Mouse (Mus musculus) skeletal muscle tissue, postnatal 0 days (tissue): ENCODE data around the gene Rccd1. TPM values are rescaled to one million over a fixed set of nuclear protein-coding genes. Genes with fewer than 3 reads are reported as not detected.

Source experiments
- polyA plus RNA-seq: library from polyadenylated mRNA; unstranded; fragments of >200 nt; fragmentation: Nextera tagmentation; extraction: Ambion mirVana; gene quantifications from 2 replicates; pipeline ENCODE4 v1.2.1, GENCODE M21; 2015

Gene Rccd1
- polyA plus RNA-seq: 3.5 and 4.3 TPM in 2 replicates

GRCm38 (mm10) chr7:80324043-80324815, at the start of gene Rccd1:
Gene Rccd1, minus strand, starts transcription at chr7:80324454.

GRCm38 (mm10) chr7:80371041-80371751, 46.9 kb upstream of the Rccd1 start, which contains the start of gene Man2a2:
Gene Man2a2, minus strand, starts transcription at chr7:80371375.

GRCm38 (mm10) chr7:80342858-80343257, 18.6 kb upstream of the Rccd1 start, which contains the start of gene Hddc3:
Gene Hddc3, plus strand, starts transcription at chr7:80343104.

GRCm38 (mm10) chr7:80340793-80341192, 16.5 kb upstream of the Rccd1 start, which contains the start of gene Unc45a:
Gene Unc45a, minus strand, starts transcription at chr7:80341005.

GRCm38 (mm10) chr7:80294062-80294763, 30.0 kb downstream of the Rccd1 start, which contains the start of gene Prc1:
Gene Prc1, plus strand, starts transcription at chr7:80294450.

GRCm38 (mm10) chr7:80268897-80269750, 55.1 kb downstream of the Rccd1 start, which contains the start of gene Vps33b:
Gene Vps33b, plus strand, starts transcription at chr7:80269649.

GRCm38 (mm10) chr7:80260625-80261371, 63.5 kb downstream of the Rccd1 start, which contains the start of gene Ngrn:
Gene Ngrn, plus strand, starts transcription at chr7:80261215.

GRCm38 (mm10) chr7:80246148-80246721, 78.0 kb downstream of the Rccd1 start, which contains the start of gene Ttll13:
Gene Ttll13, plus strand, starts transcription at chr7:80246376.

Other genes starting within 250 kb of the Rccd1 start
- gene Idh2, start 209.1 kb downstream of the Rccd1 start, polyA plus RNA-seq: 691 and 763 TPM in 2 replicates
- gene Sema4b, start 137.6 kb downstream of the Rccd1 start, polyA plus RNA-seq: 3.1 and 4.7 TPM in 2 replicates
- 23.7 and 30.6 TPM in 2 replicates for gene Cib1, start 91.6 kb downstream of the Rccd1 start, polyA plus RNA-seq
- 1.6 and 2.0 TPM in 2 replicates for gene Gdpgp1, start 91.6 kb downstream of the Rccd1 start, polyA plus RNA-seq
- gene Ttll13, start 78.1 kb downstream of the Rccd1 start, polyA plus RNA-seq: 0.69 and 0.96 TPM in 2 replicates
- gene Ngrn, start 63.2 kb downstream of the Rccd1 start, polyA plus RNA-seq: 36.0 and 36.6 TPM in 2 replicates
- gene Vps33b, start 54.8 kb downstream of the Rccd1 start, polyA plus RNA-seq: 3.1 and 3.9 TPM in 2 replicates
- gene Prc1, start 30.0 kb downstream of the Rccd1 start, polyA plus RNA-seq: 27.3 and 29.1 TPM in 2 replicates
- 13.4 and 14.3 TPM in 2 replicates for gene Unc45a, start 16.6 kb upstream of the Rccd1 start, polyA plus RNA-seq
- 13.9 and 14.1 TPM in 2 replicates for gene Hddc3, start 18.6 kb upstream of the Rccd1 start, polyA plus RNA-seq
- gene Man2a2, start 46.9 kb upstream of the Rccd1 start, polyA plus RNA-seq: 11.9 and 15.5 TPM in 2 replicates
- 10.1 and 10.8 TPM in 2 replicates for gene Fes, start 63.5 kb upstream of the Rccd1 start, polyA plus RNA-seq
- 12.1 and 13.6 TPM in 2 replicates for gene Furin, start 81.0 kb upstream of the Rccd1 start, polyA plus RNA-seq
- 2.7 and 3.3 TPM in 2 replicates for gene Blm, start 210.7 kb upstream of the Rccd1 start, polyA plus RNA-seq